Comparison of ENCODE assay signal across 10 mouse cellular contexts in genomic region chr2:66784765-66785164, GRCm38 (mm10). TPM values are rescaled to one million over a fixed set of nuclear protein-coding genes. Genes with fewer than 3 reads are reported as not detected.
DNase-seq lines count a peak whose midpoint lies in the region; ATAC-seq and TF ChIP-seq lines count a peak whose summit lies in the region.
"Had no signal": no experiment of that assay in that cellular context is flagged by ENCODE, and none has a peak within 500 bp of the region (broad histone marks: within the 10 kb centered on the region; RNA-seq: fewer than 3 reads in every experiment).

Gene Scn7a (minus strand): TSS chr2:66784914.

- no peak within 1 kb of the TSS for H3K4me3 ChIP-seq in intestine, embryonic 15.5 days (replicated peaks)
- H3K4me3 ChIP-seq in intestine, postnatal 0 days (ENCODE audit: low read depth, low read length) = no peak within 1 kb of the TSS
- peak within 1 kb of the TSS; percentile 31 for H3K4me3 ChIP-seq in heart, embryonic 11.5 days (ENCODE audit: low read depth, low read length)
- H3K4me3 ChIP-seq in lung, embryonic 16.5 days (ENCODE audit: low read length) = peak within 1 kb of the TSS; percentile 36

- peak; percentile 55; the same call in 1 of the 2 replicates for ATAC-seq in intestine, embryonic 15.5 days
- ATAC-seq in intestine, postnatal 0 days = no peak
- peak; percentile 42 for ATAC-seq in heart, embryonic 11.5 days (replicated peaks; ENCODE audit: insufficient number of reproducible peaks, low FRiP score, low TSS enrichment)
- peak; percentile 85 for ATAC-seq in lung, embryonic 16.5 days (ENCODE audit: low read depth)
- ATAC-seq in monocyte, adult 5-6 weeks (replicated peaks; ENCODE audit: insufficient number of reproducible peaks, low FRiP score, low TSS enrichment, poor library complexity, severe bottlenecking) = no peak

- no peaks in the 10 kb centered on the region for H3K27me3 ChIP-seq in intestine, embryonic 15.5 days (replicated peaks)
- no peaks in the 10 kb centered on the region for H3K27me3 ChIP-seq in intestine, postnatal 0 days (replicated peaks; ENCODE audit: control insufficient read depth, insufficient read depth, low read length)
- no peaks in the 10 kb centered on the region for H3K27me3 ChIP-seq in heart, embryonic 11.5 days (ENCODE audit: control insufficient read depth, insufficient read depth, low read length)
- no peaks in the 10 kb centered on the region for H3K27me3 ChIP-seq in lung, embryonic 16.5 days (ENCODE audit: control insufficient read depth, insufficient read depth, low read depth, low read length)

- peak within 1 kb of the TSS; percentile 34 for H3K4me2 ChIP-seq in intestine, embryonic 15.5 days (replicated peaks)
- H3K4me2 ChIP-seq in intestine, postnatal 0 days (replicated peaks; ENCODE audit: low read depth) = no peak within 1 kb of the TSS
- peak within 1 kb of the TSS; percentile 57 for H3K4me2 ChIP-seq in heart, embryonic 11.5 days
- peak within 1 kb of the TSS; percentile 37 for H3K4me2 ChIP-seq in lung, embryonic 16.5 days (ENCODE audit: low read depth, low read length)

- H3K27ac ChIP-seq in intestine, embryonic 15.5 days = no peak within 1 kb of the TSS
- no peak within 1 kb of the TSS for H3K27ac ChIP-seq in intestine, postnatal 0 days (ENCODE audit: low read depth, low read length)
- H3K27ac ChIP-seq in heart, embryonic 11.5 days (ENCODE audit: low read depth, low read length) = no peak within 1 kb of the TSS
- peak within 1 kb of the TSS; percentile 5 for H3K27ac ChIP-seq in lung, embryonic 16.5 days (ENCODE audit: low read length)

- no peak for TF ChIP-seq CTCF in intestine, postnatal 0 days (IDR thresholded peaks at IDR 0.05; ENCODE audit: low read depth)
- no peak for TF ChIP-seq CTCF in brain, embryonic 14.5 days (IDR thresholded peaks at IDR 0.05; ENCODE audit: borderline replicate concordance, extremely low read depth, insufficient read depth, insufficient read length)

- H3K4me1 ChIP-seq in intestine, embryonic 15.5 days (replicated peaks) = no peaks in the 10 kb centered on the region
- no peaks in the 10 kb centered on the region for H3K4me1 ChIP-seq in intestine, postnatal 0 days (replicated peaks; ENCODE audit: control insufficient read depth, insufficient read depth, low read length)
- no peaks in the 10 kb centered on the region for H3K4me1 ChIP-seq in heart, embryonic 11.5 days (ENCODE audit: control insufficient read depth, insufficient read depth, low read length)
- H3K4me1 ChIP-seq in lung, embryonic 16.5 days (replicated peaks; ENCODE audit: control insufficient read depth, insufficient read depth, low read length) = peaks cover 3% of the 10 kb centered on the region; the same call in 1 of the 2 replicates

- WGBS in intestine, embryonic 15.5 days = 25% methylated on average over 6 of the region's 6 CpGs
- WGBS in intestine, postnatal 0 days = 27% methylated on average over 6 of the region's 6 CpGs
- WGBS in heart, embryonic 11.5 days (ENCODE audit: insufficient replicate concordance) = 16% methylated on average over 6 of the region's 6 CpGs
- 15% methylated on average over 6 of the region's 6 CpGs for WGBS in lung, embryonic 16.5 days

- no peak within 1 kb of the TSS; the same call in 1 of the 2 replicates for H3K9ac ChIP-seq in intestine, embryonic 15.5 days
- no peak within 1 kb of the TSS for H3K9ac ChIP-seq in intestine, postnatal 0 days (ENCODE audit: low read depth, low read length)
- 0 out of 2 replicates have a peak within 1 kb of the TSS, but pooled peaks have one; percentile 43 for H3K9ac ChIP-seq in heart, embryonic 11.5 days (ENCODE audit: low read depth, low read length)
- H3K9ac ChIP-seq in lung, embryonic 16.5 days (ENCODE audit: low read length) = peak within 1 kb of the TSS; percentile 5

- DNase-seq in brain, embryonic 14.5 days (ENCODE audit: low read depth) = peak; percentile 13
- DNase-seq in spleen, postnatal 36 days (ENCODE audit: low spot score in 2 of 2) = no peak
- DNase-seq in adipocyte (ENCODE audit: low spot score) = no peak
- DNase-seq: adrenal gland, adult 8-10 months; thymus, adult 18-20 months had no signal

- H3K36me3 ChIP-seq in intestine, embryonic 15.5 days = no peaks in the 10 kb centered on the region
- no peaks in the 10 kb centered on the region for H3K36me3 ChIP-seq in intestine, postnatal 0 days (ENCODE audit: control insufficient read depth, insufficient read depth)
- H3K36me3 ChIP-seq in heart, embryonic 11.5 days (ENCODE audit: control insufficient read depth, insufficient read depth, low read length) = no peaks in the 10 kb centered on the region
- H3K36me3 ChIP-seq in lung, embryonic 16.5 days (ENCODE audit: control insufficient read depth, insufficient read depth, low read length) = no peaks in the 10 kb centered on the region

- no peaks in the 10 kb centered on the region for H3K9me3 ChIP-seq in intestine, embryonic 15.5 days
- H3K9me3 ChIP-seq in intestine, postnatal 0 days (ENCODE audit: control insufficient read depth) = no peaks in the 10 kb centered on the region
- no peaks in the 10 kb centered on the region for H3K9me3 ChIP-seq in heart, embryonic 11.5 days (replicated peaks; ENCODE audit: control insufficient read depth, low read length)
- no peaks in the 10 kb centered on the region for H3K9me3 ChIP-seq in lung, embryonic 16.5 days (ENCODE audit: control insufficient read depth, low read length)

- TF ChIP-seq POLR2A in brain, embryonic 14.5 days (IDR thresholded peaks at IDR 0.05; ENCODE audit: borderline replicate concordance, extremely low read depth, insufficient read depth, insufficient read length, poor library complexity, severe bottlenecking) = no peak

RNA-seq across cellular contexts. Expression of gene Scn7a, which starts in this region (rescaled TPM):
- 0.37 and 0.50 TPM in 2 replicates for polyA plus RNA-seq in intestine, embryonic 15.5 days (2015; fragmentation: Nextera tagmentation; extraction: Ambion mirVana)
- 0.48 and 0.55 TPM in 2 replicates for polyA plus RNA-seq in intestine, postnatal 0 days (2015; fragmentation: Nextera tagmentation; extraction: Ambion mirVana)
- polyA plus RNA-seq in brain, embryonic 14.5 days (2012; rRNA removed) = 0.11 and 0.46 TPM in 2 replicates
- polyA plus RNA-seq in heart, embryonic 11.5 days (2014; fragmentation: Nextera tagmentation; extraction: Ambion mirVana) = 0.92 and 2.2 TPM in 2 replicates
- polyA plus RNA-seq in lung, embryonic 16.5 days (2015; fragmentation: Nextera tagmentation; extraction: Ambion mirVana) = 58.9 and 59.3 TPM in 2 replicates
- total RNA-seq in monocyte, adult 5-6 weeks (2017) = not detected in 3 replicates

Comparison
In these comparisons a context has a peak if more than half of its experiments do, and no peak if none do; other contexts are left out.
1. RNA of gene Scn7a (polyA plus RNA-seq): 58.9 to 59.3 TPM in lung, embryonic 16.5 days; 0.92 to 2.2 TPM in heart, embryonic 11.5 days, 0.48 to 0.55 TPM in intestine, postnatal 0 days, 0.37 to 0.50 TPM in intestine, embryonic 15.5 days and 0.11 to 0.46 TPM in brain, embryonic 14.5 days; every median in the first group is over 10 times any median in the second.
2. Peak in ATAC-seq and H3K4me2 ChIP-seq in intestine, embryonic 15.5 days; RNA of the gene not detected or under 1 TPM.
3. Peak in DNase-seq in brain, embryonic 14.5 days; RNA of the gene not detected or under 1 TPM.
4. ATAC-seq: peak in heart, embryonic 11.5 days (single experiment) and lung, embryonic 16.5 days (single experiment); none in intestine, postnatal 0 days (single experiment) and monocyte, adult 5-6 weeks (single experiment).
5. H3K4me3 ChIP-seq: peak in heart, embryonic 11.5 days (single experiment) and lung, embryonic 16.5 days (single experiment); none in intestine, embryonic 15.5 days (single experiment) and intestine, postnatal 0 days (single experiment).
6. H3K9ac ChIP-seq: peak in heart, embryonic 11.5 days (single experiment) and lung, embryonic 16.5 days (single experiment); none in intestine, embryonic 15.5 days (single experiment) and intestine, postnatal 0 days (single experiment).